Comparison of ENCODE assay signal across 15 mouse cellular contexts in the genomic region with DNA sequence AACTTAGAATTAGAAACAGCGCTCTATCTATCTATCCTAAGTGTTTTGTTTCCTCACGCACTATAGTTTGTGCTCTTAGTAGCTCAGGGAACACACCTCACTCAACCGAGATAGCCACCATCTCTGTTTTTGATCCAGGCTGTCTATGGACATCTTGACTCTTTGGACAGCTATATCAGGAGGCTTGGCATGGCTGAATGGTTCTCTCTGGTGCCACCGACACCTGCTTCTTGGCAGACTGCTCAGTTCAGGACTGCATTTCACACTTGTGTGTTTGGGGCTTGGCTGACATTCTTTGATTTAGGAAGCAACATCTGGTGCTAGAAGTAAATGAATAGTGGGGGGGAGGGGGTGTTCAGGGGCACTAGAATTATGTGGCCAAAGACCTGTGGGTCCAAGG.
"Had no signal": no experiment of that assay in that cellular context is flagged by ENCODE, and none has a peak within 500 bp of the region (broad histone marks: within the 10 kb centered on the region; RNA-seq: fewer than 3 reads in every experiment).

No protein-coding gene starts in this region.

- H3K36me3 ChIP-seq: neural tube, embryonic 15.5 days; stomach, embryonic 15.5 days had no signal

- H3K27ac ChIP-seq: neural tube, embryonic 15.5 days; stomach, embryonic 15.5 days; stomach, postnatal 0 days had no signal

- H3K4me2 ChIP-seq: neural tube, embryonic 15.5 days; stomach, embryonic 15.5 days had no signal

- H3K4me3 ChIP-seq: neural tube, embryonic 15.5 days; stomach, embryonic 15.5 days had no signal

- H3K9ac ChIP-seq: neural tube, embryonic 15.5 days; stomach, embryonic 15.5 days had no signal

- H3K9me3 ChIP-seq: neural tube, embryonic 15.5 days; stomach, embryonic 15.5 days had no signal

- H3K4me1 ChIP-seq: neural tube, embryonic 15.5 days; stomach, embryonic 15.5 days had no signal

- DNase-seq: retina, postnatal 1 day; right cerebral cortex, adult 18-20 months; right cerebral cortex, postnatal 14 days; right cerebral cortex, postnatal 25 days; right cerebral cortex, postnatal 4 days; spleen, adult 18-20 months; thymus, adult 18-20 months; thymus, adult 2 months; thymus, postnatal 14 days; thymus, postnatal 25 days; thymus, postnatal 36 days; thymus, postnatal 4 days had no signal

- H3K27me3 ChIP-seq: neural tube, embryonic 15.5 days; stomach, embryonic 15.5 days had no signal
